Mouse (Mus musculus) forebrain, embryonic 11.5 days (tissue): ENCODE measurements around the gene Eps8l1. TPM values are rescaled to one million over a fixed set of nuclear protein-coding genes. Genes with fewer than 3 reads are reported as not detected.
A peak's percentile ranks its signal among the peaks of the same experiment; 100 is the strongest.

Experiments
- ATAC-seq: fragments of 200-750 bp; cut with Nextera tagmentation; replicated peaks from 2 replicates; pipeline ENCODE4 v1.8.0; 2017; ENCODE audit warnings: moderate TSS enrichment; ENCODE audit not compliant: low FRiP score
- DNase-seq: peaks from one replicate; pipeline ENCODE4 v3.0.0-alpha.2; 2017; ENCODE audit warnings: low spot score
- H3K27ac ChIP-seq: fragments of 300-500 bp; sonication (generic); 2 replicates; pipeline ENCODE4 v1.5.1; 2014; ENCODE audit warnings: low read depth, low read length
- H3K27me3 ChIP-seq: fragments of 300-500 bp; sonication (generic); 2 replicates; pipeline ENCODE4 v1.6.1; 2014; ENCODE audit warnings: mild to moderate bottlenecking, low read length, mixed read lengths; ENCODE audit not compliant: control insufficient read depth, insufficient read depth
- H3K36me3 ChIP-seq: fragments of 300-500 bp; sonication (generic); 2 replicates; pipeline ENCODE4 v1.6.1; 2014; ENCODE audit warnings: mild to moderate bottlenecking, low read length, moderate library complexity, mixed read lengths; ENCODE audit not compliant: control insufficient read depth, insufficient read depth
- H3K4me1 ChIP-seq: fragments of 300-500 bp; sonication (generic); replicated peaks from 2 replicates; pipeline ENCODE4 v1.6.1; 2014; ENCODE audit warnings: low read length, mixed read lengths; ENCODE audit not compliant: control insufficient read depth, insufficient read depth
- H3K4me2 ChIP-seq: fragments of 300-500 bp; sonication (generic); 2 replicates; pipeline ENCODE4 v1.6.1; 2014; ENCODE audit warnings: low read depth, mild to moderate bottlenecking, low read length, moderate library complexity, mixed read lengths; ENCODE audit not compliant: severe bottlenecking
- H3K4me3 ChIP-seq: fragments of 300-500 bp; sonication (generic); 2 replicates; pipeline ENCODE4 v1.5.1; 2014; ENCODE audit warnings: low read depth, low read length
- H3K9ac ChIP-seq: fragments of 300-500 bp; sonication (generic); 2 replicates; pipeline ENCODE4 v1.6.1; 2014; ENCODE audit warnings: low read length
- H3K9me3 ChIP-seq: fragments of 300-500 bp; sonication (generic); 2 replicates; pipeline ENCODE4 v1.6.1; 2016; ENCODE audit warnings: low read length, mixed read lengths; ENCODE audit not compliant: control insufficient read depth
- WGBS: fragments of 180-500 bp; shearing (Covaris S2); extraction: QIAGEN DNeasy Blood & Tissue Kit; methylation state at CpG from one replicate; pipeline ENCODE4 v1.1.7; 2014; 5-methylcytosine and 5-hydroxymethylcytosine counted together
- polyA plus RNA-seq: library from polyadenylated mRNA; unstranded; fragments of >200 nt; fragmentation: Nextera tagmentation; extraction: Ambion mirVana; gene quantifications from 2 replicates; pipeline ENCODE4 v1.2.1, GENCODE M21; 2014

Gene Eps8l1
- polyA plus RNA-seq, 1 experiment from 2014 or later = 3.8 TPM

- Histone ChIP-seq H3K4me3 (no peak overlapping the region), H3K4me2 (no peak overlapping the region), H3K4me1 (no peaks in the 10 kb centered on the region), H3K9ac (no peak overlapping the region), H3K27ac (no peak overlapping the region), H3K36me3 (peaks cover 3% of the 10 kb centered on the region), H3K27me3 (no peaks in the 10 kb centered on the region), H3K9me3 (no peaks in the 10 kb centered on the region)
- no peak for DNase-seq
- ATAC-seq = no peak
- WGBS = 92% methylated on average over 13 of the region's 13 CpGs
These were observed 32.1 kb downstream of the Eps8l1 start for GRCm38 (mm10) chr7:4492284-4493224.

- Histone ChIP-seq H3K27me3 (no peaks in the 10 kb centered on the region), H3K9ac (no peak overlapping the region), H3K4me2 (no peak overlapping the region), H3K36me3 (peaks cover 3% of the 10 kb centered on the region), H3K9me3 (no peaks in the 10 kb centered on the region), H3K4me3 (no peak overlapping the region), H3K4me1 (peaks cover 6% of the 10 kb centered on the region; the same call in 1 of the 2 replicates), H3K27ac (no peak overlapping the region)
- WGBS = 90% methylated on average over 1 of the region's 1 CpGs
- DNase-seq (no peak), ATAC-seq (no peak)
These were observed 33.5 kb downstream of the Eps8l1 start for GRCm38 (mm10) chr7:4493991-4494390.

GRCm38 (mm10) chr7:4496468-4496867 lies 36.0 kb downstream of the Eps8l1 start:
- no peak overlapping the region for H3K4me3 ChIP-seq
- DNase-seq (no peak), ATAC-seq (no peak)
- H3K4me2 ChIP-seq = no peak overlapping the region
- peaks cover 20% of the 10 kb centered on the region for H3K4me1 ChIP-seq
- WGBS = 95% methylated on average over 3 of the region's 3 CpGs
- H3K9me3 ChIP-seq = no peaks in the 10 kb centered on the region
- H3K36me3 ChIP-seq = no peaks in the 10 kb centered on the region; the same call in 1 of the 2 replicates
- no peak overlapping the region for H3K9ac ChIP-seq
- H3K27ac ChIP-seq = no peak overlapping the region
- no peaks in the 10 kb centered on the region for H3K27me3 ChIP-seq

- no peak overlapping the region for H3K4me3 ChIP-seq
- 94% methylated on average over 9 of the region's 9 CpGs for WGBS
- no peaks in the 10 kb centered on the region; the same call in 1 of the 2 replicates for H3K36me3 ChIP-seq
- DNase-seq = no peak
- peaks cover 20% of the 10 kb centered on the region for H3K4me1 ChIP-seq
- H3K27me3 ChIP-seq = no peaks in the 10 kb centered on the region
- H3K9me3 ChIP-seq = no peaks in the 10 kb centered on the region
- no peak overlapping the region for H3K9ac ChIP-seq
- H3K27ac ChIP-seq = no peak overlapping the region
- H3K4me2 ChIP-seq = no peak overlapping the region
- no peak for ATAC-seq
These were observed 36.9 kb downstream of the Eps8l1 start for GRCm38 (mm10) chr7:4497271-4497903.

GRCm38 (mm10) chr7:4498251-4498650 lies 37.8 kb downstream of the Eps8l1 start:
- 33% methylated on average over 9 of the region's 9 CpGs for whole genome bisulfite sequencing
- Histone ChIP-seq H3K4me3 (no peak overlapping the region), H3K27me3 (no peaks in the 10 kb centered on the region), H3K4me1 (peaks cover 20% of the 10 kb centered on the region), H3K9me3 (no peaks in the 10 kb centered on the region), H3K36me3 (no peaks in the 10 kb centered on the region; the same call in 1 of the 2 replicates), H3K27ac (no peak overlapping the region; the same call in 1 of the 2 replicates), H3K4me2 (peak overlapping the region; percentile 39), H3K9ac (peak overlapping the region; percentile 29; the same call in 1 of the 2 replicates)
- DNase-seq (peak; percentile 71), ATAC-seq (peak; percentile 16; the same call in 1 of the 2 replicates)

- peaks cover 20% of the 10 kb centered on the region for H3K4me1 ChIP-seq
- no peak for DNase-seq
- H3K9me3 ChIP-seq = no peaks in the 10 kb centered on the region
- H3K9ac ChIP-seq = peak overlapping the region; percentile 23
- no peak overlapping the region for H3K4me3 ChIP-seq
- H3K27me3 ChIP-seq = no peaks in the 10 kb centered on the region
- ATAC-seq = no peak
- WGBS = 94% methylated on average over 4 of the region's 4 CpGs
- no peak overlapping the region for H3K27ac ChIP-seq
- H3K36me3 ChIP-seq = no peaks in the 10 kb centered on the region; the same call in 1 of the 2 replicates
- no peak overlapping the region for H3K4me2 ChIP-seq
These were observed 38.6 kb downstream of the Eps8l1 start for GRCm38 (mm10) chr7:4499034-4499433.

GRCm38 (mm10) chr7:4500892-4501471 lies 40.5 kb downstream of the Eps8l1 start:
- DNase-seq = peak; percentile 78
- Histone ChIP-seq H3K9ac (peak overlapping the region; percentile 85), H3K27ac (peak overlapping the region; percentile 34; the same call in 1 of the 2 replicates), H3K27me3 (no peaks in the 10 kb centered on the region), H3K4me1 (peaks cover 20% of the 10 kb centered on the region), H3K9me3 (no peaks in the 10 kb centered on the region), H3K4me3 (peak overlapping the region; percentile 88), H3K36me3 (no peaks in the 10 kb centered on the region; the same call in 1 of the 2 replicates), H3K4me2 (peak overlapping the region; percentile 95)
- WGBS = under 1% methylated on average over 52 of the region's 52 CpGs
- ATAC-seq = peak; percentile 52
